Mouse (Mus musculus) midbrain, embryonic 13.5 days (tissue): Measurements from ENCODE around the gene Sys1. TPM values are rescaled to one million over a fixed set of nuclear protein-coding genes. Genes with fewer than 3 reads are reported as not detected.

Experiments used
- ATAC-seq: fragments of 200-750 bp; cut with Nextera tagmentation; 2 replicates; pipeline ENCODE4 v1.8.0; 2017; ENCODE audit warnings: mild to moderate bottlenecking, moderate TSS enrichment, moderate library complexity
- H3K27ac ChIP-seq: fragments of 300-500 bp; sonication (generic); 2 replicates; pipeline ENCODE4 v1.5.1; 2015; ENCODE audit warnings: inconsistent platforms, mild to moderate bottlenecking, moderate library complexity
- H3K27me3 ChIP-seq: fragments of 300-500 bp; sonication (generic); 2 replicates; pipeline ENCODE4 v1.6.1; 2015; ENCODE audit warnings: mild to moderate bottlenecking, inconsistent platforms
- H3K36me3 ChIP-seq: fragments of 300-500 bp; sonication (generic); 2 replicates; pipeline ENCODE4 v1.6.1; 2015; ENCODE audit warnings: mild to moderate bottlenecking, inconsistent platforms
- H3K4me1 ChIP-seq: fragments of 300-500 bp; sonication (generic); replicated peaks from 2 replicates; pipeline ENCODE4 v1.6.1; 2015; ENCODE audit warnings: inconsistent platforms
- H3K4me2 ChIP-seq: fragments of 300-500 bp; sonication (generic); replicated peaks from 2 replicates; pipeline ENCODE4 v1.6.1; 2015; ENCODE audit warnings: moderate library complexity, mild to moderate bottlenecking, inconsistent platforms
- H3K4me3 ChIP-seq: fragments of 300-500 bp; sonication (generic); replicated peaks from 2 replicates; pipeline ENCODE4 v1.5.1; 2015; ENCODE audit warnings: mild to moderate bottlenecking, inconsistent platforms
- H3K9ac ChIP-seq: fragments of 300-500 bp; sonication (generic); replicated peaks from 2 replicates; pipeline ENCODE4 v1.6.1; 2015; ENCODE audit warnings: mild to moderate bottlenecking, inconsistent platforms
- H3K9me3 ChIP-seq: fragments of 300-500 bp; sonication (generic); 2 replicates; pipeline ENCODE4 v1.6.1; 2016; ENCODE audit warnings: mild to moderate bottlenecking, inconsistent platforms
- WGBS: fragments of 180-500 bp; shearing (Covaris S2); methylation state at CpG from one replicate; pipeline ENCODE4 v1.1.7; 2015; 5-methylcytosine and 5-hydroxymethylcytosine counted together
- polyA plus RNA-seq: library from polyadenylated mRNA; unstranded; fragments of >200 nt; fragmentation: Nextera tagmentation; extraction: Ambion mirVana; gene quantifications from 2 replicates; pipeline ENCODE4 v1.2.1, GENCODE M21; 2015

Gene Sys1
- polyA plus RNA-seq, 1 experiment from 2014 or later, result 81.1 TPM

DNA sequence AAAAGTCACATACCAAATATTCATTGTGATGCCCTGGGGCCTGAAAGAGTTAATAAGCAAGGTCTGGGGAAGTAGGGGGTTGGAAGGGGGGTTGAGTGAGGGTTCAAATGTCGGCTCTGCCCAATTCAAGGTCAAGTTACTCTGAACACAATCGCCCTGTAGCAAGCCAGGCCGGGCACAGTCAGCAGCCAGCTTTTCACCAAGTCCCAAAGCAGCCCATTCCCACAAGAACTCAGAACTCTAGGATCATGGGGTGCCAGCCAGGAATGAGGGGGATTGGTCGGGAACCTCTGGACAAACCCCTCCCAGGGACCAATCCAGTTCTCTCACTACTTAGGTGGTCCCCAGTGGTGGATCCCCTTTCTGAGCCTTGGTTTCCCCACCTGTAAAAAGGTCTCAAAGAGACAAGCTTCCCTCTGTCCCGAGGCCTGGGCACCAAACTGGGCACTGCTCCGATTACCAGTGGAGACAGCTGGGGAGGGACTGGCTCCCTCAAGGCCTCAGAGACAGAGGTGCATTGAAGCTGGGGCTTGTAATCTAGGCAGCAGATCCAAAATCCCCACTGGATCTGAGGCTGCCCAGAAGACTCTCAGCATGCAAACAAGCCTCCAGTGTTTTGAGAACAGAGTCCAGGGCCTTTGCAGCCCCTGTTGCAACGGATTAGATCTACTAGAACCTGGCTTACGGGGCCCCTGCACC lies 20.4 kb upstream of the Sys1 start:
- H3K4me3 ChIP-seq, result no peak overlapping the region
- H3K9me3 ChIP-seq, result no peaks in the 10 kb centered on the region
- no peak overlapping the region for H3K4me2 ChIP-seq
- 13% methylated on average over 8 of the region's 8 CpGs for WGBS
- no peak for ATAC-seq
- no peak overlapping the region for H3K9ac ChIP-seq
- H3K4me1 ChIP-seq, result peaks cover 3% of the 10 kb centered on the region; the same call in 1 of the 2 replicates
- peaks cover 10% of the 10 kb centered on the region for H3K27me3 ChIP-seq
- no peaks in the 10 kb centered on the region for H3K36me3 ChIP-seq
- H3K27ac ChIP-seq, result no peak overlapping the region

- Histone ChIP-seq H3K4me1 (peaks cover 7% of the 10 kb centered on the region), H3K4me2 (no peak overlapping the region), H3K36me3 (no peaks in the 10 kb centered on the region), H3K4me3 (no peak overlapping the region), H3K9ac (no peak overlapping the region), H3K9me3 (no peaks in the 10 kb centered on the region), H3K27me3 (peaks cover 16% of the 10 kb centered on the region), H3K27ac (no peak overlapping the region)
- WGBS, result 48% methylated on average over 3 of the region's 3 CpGs
- no peak for ATAC-seq
These were observed 19.8 kb upstream of the Sys1 start for GRCm38 (mm10) chr2:164436961-164437360.

GRCm38 (mm10) chr2:164437710-164438109 lies 19.1 kb upstream of the Sys1 start:
- Histone ChIP-seq H3K27me3 (peaks cover 22% of the 10 kb centered on the region), H3K36me3 (no peaks in the 10 kb centered on the region), H3K27ac (no peak overlapping the region), H3K4me1 (peaks cover 14% of the 10 kb centered on the region), H3K4me3 (no peak overlapping the region), H3K9ac (no peak overlapping the region), H3K4me2 (no peak overlapping the region), H3K9me3 (no peaks in the 10 kb centered on the region)
- ATAC-seq, result no peak
- WGBS, result 84% methylated on average over 6 of the region's 6 CpGs

GRCm38 (mm10) chr2:164438257-164438656 lies 18.5 kb upstream of the Sys1 start:
- H3K36me3 ChIP-seq, result no peaks in the 10 kb centered on the region
- H3K4me3 ChIP-seq, result no peak overlapping the region
- H3K9me3 ChIP-seq, result no peaks in the 10 kb centered on the region
- peaks cover 23% of the 10 kb centered on the region for H3K27me3 ChIP-seq
- no peak overlapping the region for H3K9ac ChIP-seq
- WGBS, result 69% methylated on average over 8 of the region's 8 CpGs
- H3K27ac ChIP-seq, result no peak overlapping the region
- H3K4me1 ChIP-seq, result peaks cover 19% of the 10 kb centered on the region
- no peak overlapping the region for H3K4me2 ChIP-seq
- ATAC-seq, result no peak

DNA sequence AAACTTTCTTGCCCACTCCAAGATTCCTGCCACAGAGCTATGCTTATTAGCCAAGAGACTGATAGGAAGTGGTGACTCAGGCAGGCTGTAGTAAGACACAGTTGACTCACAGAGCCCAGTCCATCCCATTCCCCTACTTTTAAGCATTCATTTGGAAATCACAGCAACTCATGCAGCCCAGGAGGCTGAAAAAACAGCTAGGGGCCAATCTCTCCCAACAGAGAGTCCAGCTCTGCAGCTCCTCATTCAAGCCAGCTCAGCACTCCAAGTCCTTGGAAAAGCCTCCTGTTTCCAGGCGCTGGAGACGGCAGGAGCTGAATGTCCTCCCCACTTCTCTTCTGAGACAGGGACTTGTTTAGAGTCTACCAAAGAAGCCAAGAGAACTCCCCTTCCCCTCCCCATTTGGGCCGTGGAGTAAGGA lies 17.8 kb upstream of the Sys1 start:
- no peaks in the 10 kb centered on the region for H3K9me3 ChIP-seq
- no peaks in the 10 kb centered on the region for H3K36me3 ChIP-seq
- H3K4me2 ChIP-seq, result no peak overlapping the region
- H3K9ac ChIP-seq, result no peak overlapping the region
- H3K4me1 ChIP-seq, result peaks cover 25% of the 10 kb centered on the region
- H3K4me3 ChIP-seq, result no peak overlapping the region
- peaks cover 26% of the 10 kb centered on the region for H3K27me3 ChIP-seq
- WGBS, result 74% methylated on average over 3 of the region's 3 CpGs
- ATAC-seq, result no peak
- H3K27ac ChIP-seq, result no peak overlapping the region

DNA sequence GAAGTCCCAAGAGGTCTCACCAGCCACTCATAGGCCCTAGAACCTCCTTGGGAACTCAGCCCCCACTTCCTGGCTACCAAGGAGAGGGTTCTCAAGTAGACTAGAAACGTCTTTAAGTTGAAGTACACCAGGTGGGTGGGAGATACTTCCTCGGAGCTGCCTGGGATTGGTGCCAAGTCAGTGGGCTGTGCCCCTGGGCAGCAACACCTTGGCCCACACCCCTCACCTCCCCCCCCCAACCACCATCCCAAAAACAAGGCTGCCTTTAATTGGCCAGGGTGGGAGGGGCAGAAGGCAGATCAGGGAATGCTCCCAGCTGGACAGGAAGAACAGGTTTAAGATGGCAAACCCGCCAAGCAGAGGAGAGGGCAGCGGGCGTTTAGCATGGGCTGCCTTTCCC lies 16.4 kb upstream of the Sys1 start:
- H3K9ac ChIP-seq, result no peak overlapping the region
- H3K4me3 ChIP-seq, result no peak overlapping the region
- no peak overlapping the region for H3K27ac ChIP-seq
- peaks cover 25% of the 10 kb centered on the region for H3K4me1 ChIP-seq
- 88% methylated on average over 5 of the region's 5 CpGs for WGBS
- H3K36me3 ChIP-seq, result no peaks in the 10 kb centered on the region
- H3K27me3 ChIP-seq, result peaks cover 31% of the 10 kb centered on the region
- no peak overlapping the region for H3K4me2 ChIP-seq
- H3K9me3 ChIP-seq, result no peaks in the 10 kb centered on the region
- ATAC-seq, result no peak

DNA sequence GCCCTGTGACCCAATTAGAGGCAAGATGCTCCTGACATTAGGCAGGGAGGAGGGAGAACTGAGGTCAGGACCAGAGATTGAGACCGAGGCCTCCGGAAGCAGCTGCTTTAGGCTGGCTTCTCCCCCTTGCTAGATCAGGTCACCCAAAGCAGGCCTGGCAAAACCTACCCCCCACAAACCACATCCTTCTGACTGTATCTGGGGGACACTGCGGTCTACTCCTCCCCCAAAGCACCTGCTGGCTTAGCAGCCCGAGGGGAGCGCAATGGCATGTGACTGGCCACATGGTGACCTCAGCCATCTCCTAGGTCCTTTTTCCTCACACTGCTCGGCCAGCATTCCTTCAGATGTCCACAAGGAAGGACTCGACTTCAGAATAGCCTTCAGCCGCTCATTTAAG lies 15.6 kb upstream of the Sys1 start:
- Histone ChIP-seq H3K27ac (no peak overlapping the region), H3K27me3 (peaks cover 31% of the 10 kb centered on the region), H3K9ac (no peak overlapping the region), H3K9me3 (no peaks in the 10 kb centered on the region), H3K4me3 (no peak overlapping the region), H3K36me3 (no peaks in the 10 kb centered on the region), H3K4me1 (peaks cover 25% of the 10 kb centered on the region), H3K4me2 (no peak overlapping the region)
- ATAC-seq, result no peak
- WGBS, result 41% methylated on average over 8 of the region's 8 CpGs

DNA sequence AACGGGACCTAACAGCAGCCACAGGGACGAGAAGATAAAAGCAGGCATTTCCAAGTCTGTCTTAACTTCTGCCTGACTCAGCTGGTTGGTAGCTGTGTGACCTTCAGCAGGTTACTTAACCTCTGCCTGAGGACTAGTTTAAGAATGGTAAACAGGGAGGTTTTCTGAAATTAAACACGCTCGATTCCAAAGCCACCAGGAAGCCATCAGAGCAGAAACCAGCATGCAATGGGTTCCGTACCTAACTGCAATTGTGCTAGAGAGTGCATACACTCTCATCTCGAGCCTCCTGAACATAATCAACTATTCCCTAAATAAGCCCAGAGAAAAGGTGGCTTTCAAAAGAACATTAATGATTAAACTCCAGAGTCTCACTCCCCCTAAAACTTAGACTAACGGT lies 15.0 kb upstream of the Sys1 start:
- ATAC-seq, result no peak
- 28% methylated on average over 7 of the region's 7 CpGs for WGBS
- Histone ChIP-seq H3K27me3 (peaks cover 31% of the 10 kb centered on the region), H3K27ac (no peak overlapping the region), H3K9me3 (no peaks in the 10 kb centered on the region), H3K4me2 (peak overlapping the region; percentile 81), H3K4me3 (peak overlapping the region; percentile 48; the same call in 1 of the 2 replicates), H3K4me1 (peaks cover 25% of the 10 kb centered on the region), H3K9ac (no peak overlapping the region), H3K36me3 (no peaks in the 10 kb centered on the region)

GRCm38 (mm10) chr2:164442315-164443050 lies 14.3 kb upstream of the Sys1 start:
- Histone ChIP-seq H3K27me3 (peaks cover 31% of the 10 kb centered on the region), H3K4me2 (peak overlapping the region; percentile 81), H3K4me1 (peaks cover 25% of the 10 kb centered on the region), H3K9ac (peak overlapping the region; percentile 63), H3K36me3 (no peaks in the 10 kb centered on the region), H3K4me3 (peak overlapping the region; percentile 48), H3K9me3 (no peaks in the 10 kb centered on the region), H3K27ac (no peak overlapping the region)
- peak; percentile 61 for ATAC-seq
- 2% methylated on average over 29 of the region's 29 CpGs for WGBS

DNA sequence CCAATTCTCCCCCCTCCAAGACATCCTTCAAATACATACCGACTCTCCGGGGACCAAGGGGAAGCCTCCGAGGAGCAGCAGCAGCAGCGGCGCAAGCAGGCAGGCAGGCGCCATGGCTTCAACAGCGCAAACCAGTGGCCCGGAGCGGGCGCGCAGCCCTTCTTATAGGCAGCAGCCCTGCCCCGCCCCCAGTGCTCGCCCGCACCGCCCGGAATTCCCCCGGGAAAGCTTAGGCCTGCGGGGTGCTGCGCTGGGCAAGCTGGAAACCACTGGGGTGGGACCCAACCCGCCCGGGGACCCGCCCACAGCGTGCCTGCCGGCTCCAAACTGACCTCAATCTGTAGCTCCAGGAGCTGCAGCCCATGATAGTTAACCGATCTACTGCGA lies 13.7 kb upstream of the Sys1 start:
- H3K27ac ChIP-seq, result no peak overlapping the region
- peak overlapping the region; percentile 81 for H3K4me2 ChIP-seq
- H3K27me3 ChIP-seq, result peaks cover 31% of the 10 kb centered on the region
- H3K36me3 ChIP-seq, result no peaks in the 10 kb centered on the region
- H3K9me3 ChIP-seq, result no peaks in the 10 kb centered on the region
- H3K4me3 ChIP-seq, result peak overlapping the region; percentile 48
- H3K9ac ChIP-seq, result peak overlapping the region; percentile 63
- H3K4me1 ChIP-seq, result peaks cover 25% of the 10 kb centered on the region
- peak; percentile 93 for ATAC-seq
- WGBS, result under 1% methylated on average over 26 of the region's 26 CpGs

- Histone ChIP-seq H3K9me3 (no peaks in the 10 kb centered on the region), H3K4me2 (peak within 1 kb of the TSS; percentile 81), H3K9ac (peak within 1 kb of the TSS; percentile 63), H3K27ac (no peak within 1 kb of the TSS), H3K27me3 (peaks cover 31% of the 10 kb centered on the region), H3K36me3 (no peaks in the 10 kb centered on the region), H3K4me3 (peak within 1 kb of the TSS; percentile 48), H3K4me1 (peaks cover 25% of the 10 kb centered on the region)
- peak; percentile 22; the same call in 1 of the 2 replicates for ATAC-seq
- 7% methylated on average over 18 of the region's 18 CpGs for WGBS
These were observed 13.2 kb upstream of the Sys1 start, which contains the start of gene Sdc4 for GRCm38 (mm10) chr2:164443460-164444000. Gene Sdc4 (minus strand): TSS chr2:164443887.

- 84% methylated on average over 2 of the region's 2 CpGs for WGBS
- Histone ChIP-seq H3K27ac (no peak overlapping the region), H3K27me3 (peaks cover 31% of the 10 kb centered on the region), H3K4me3 (no peak overlapping the region), H3K9ac (no peak overlapping the region), H3K36me3 (no peaks in the 10 kb centered on the region), H3K9me3 (no peaks in the 10 kb centered on the region), H3K4me1 (peaks cover 25% of the 10 kb centered on the region), H3K4me2 (no peak overlapping the region)
- ATAC-seq, result no peak
These were observed 12.1 kb upstream of the Sys1 start for GRCm38 (mm10) chr2:164444701-164445100.
